Mouse (Mus musculus): ENCODE results near the gene 4930432M17Rik. TPM values are rescaled to one million over a fixed set of nuclear protein-coding genes. Genes with fewer than 3 reads are reported as not detected.

4930432M17Rik gene
- not detected for total RNA-seq (2021)
- long read RNA-seq, experiment 1: 0 reads
- long read RNA-seq, experiment 2: 0 reads

DNA sequence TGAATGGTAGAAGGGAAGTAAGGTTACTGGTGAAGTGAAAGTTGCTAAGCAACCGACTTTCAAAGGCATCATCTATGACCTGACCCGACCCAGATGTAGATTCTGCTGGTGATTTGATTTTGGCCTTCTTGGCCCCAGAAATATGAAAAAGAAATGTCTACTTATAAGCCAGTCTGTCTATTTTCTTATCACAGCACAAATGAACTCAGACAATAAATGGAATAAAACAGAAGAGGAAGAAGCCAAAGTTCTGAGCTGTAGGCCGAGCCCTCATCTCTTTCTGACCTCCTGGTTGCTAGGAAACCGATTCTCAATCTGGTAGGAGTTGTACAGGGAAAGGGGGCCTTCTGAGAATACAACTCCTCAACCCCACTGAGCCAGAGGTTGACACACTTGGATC is at the start of gene 4930432M17Rik:
Gene 4930432M17Rik (plus strand): TSS at position 301 of the 400 bp plus-strand sequence.
- no peak for DNase-seq (ENCODE audit: low spot score in 2 of 2)

DNA sequence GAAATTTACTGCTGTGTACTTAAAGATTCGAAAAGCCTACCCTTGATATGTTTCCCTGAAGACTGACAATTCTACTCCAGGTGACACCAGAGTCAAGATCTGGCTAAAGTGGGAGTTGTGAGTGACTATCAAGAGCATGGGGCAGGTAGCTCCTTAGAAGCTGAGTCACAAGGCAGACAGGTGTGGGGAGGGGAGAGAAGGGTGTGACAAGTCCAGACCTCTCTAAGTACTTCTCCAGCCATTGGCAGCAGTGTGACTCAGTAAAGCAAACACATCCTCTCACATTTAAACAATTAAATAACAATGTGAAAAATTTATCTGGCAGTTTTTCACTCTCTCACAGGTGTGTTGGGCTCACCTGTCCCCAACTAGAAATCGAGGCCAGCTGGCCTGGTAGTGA is 44.9 kb upstream of the 4930432M17Rik start:
- DNase-seq (ENCODE audit: low spot score in 2 of 2): no peak

DNA sequence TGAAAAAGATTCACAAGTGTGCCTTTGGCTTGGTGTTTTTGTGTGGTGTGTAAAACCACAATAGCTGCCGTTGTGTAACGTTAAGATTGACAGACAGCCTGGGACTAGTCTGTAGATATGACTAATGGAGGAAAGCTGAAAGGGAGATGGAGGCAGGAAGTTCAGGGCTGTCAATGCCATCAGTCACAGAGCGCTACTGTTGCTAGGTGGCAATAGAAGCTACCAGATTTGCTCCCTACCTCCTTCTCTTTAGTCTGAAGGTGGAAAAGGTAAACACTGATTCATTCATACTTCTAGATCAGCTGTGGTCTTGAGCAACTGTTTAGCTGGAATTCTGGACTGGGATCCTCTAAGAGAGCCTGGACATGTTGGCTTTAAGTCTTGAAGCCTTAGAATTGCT is 44.3 kb upstream of the 4930432M17Rik start:
- no peak for DNase-seq (ENCODE audit: low spot score in 2 of 2)

DNA sequence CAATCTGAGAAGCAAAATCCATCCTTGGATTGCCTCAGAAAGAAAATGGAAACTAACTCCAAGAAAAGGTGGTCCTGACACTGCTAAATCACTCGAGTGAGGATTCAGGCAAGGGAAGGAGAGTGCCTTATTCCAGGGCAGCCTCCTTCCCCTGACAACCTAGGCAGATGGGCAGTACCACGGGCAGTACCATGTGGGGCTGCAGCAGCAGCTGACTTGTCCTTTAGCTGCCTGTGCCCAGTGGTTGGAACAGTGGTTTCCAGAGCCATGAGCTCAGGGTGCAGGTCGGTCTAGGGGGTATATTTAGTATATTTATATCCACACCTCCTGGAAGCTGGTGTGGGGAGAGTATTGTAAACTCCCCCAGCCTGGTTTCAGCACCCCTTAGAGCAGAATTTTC is 42.3 kb upstream of the 4930432M17Rik start:
- no peak for DNase-seq (ENCODE audit: low spot score in 2 of 2)

DNA sequence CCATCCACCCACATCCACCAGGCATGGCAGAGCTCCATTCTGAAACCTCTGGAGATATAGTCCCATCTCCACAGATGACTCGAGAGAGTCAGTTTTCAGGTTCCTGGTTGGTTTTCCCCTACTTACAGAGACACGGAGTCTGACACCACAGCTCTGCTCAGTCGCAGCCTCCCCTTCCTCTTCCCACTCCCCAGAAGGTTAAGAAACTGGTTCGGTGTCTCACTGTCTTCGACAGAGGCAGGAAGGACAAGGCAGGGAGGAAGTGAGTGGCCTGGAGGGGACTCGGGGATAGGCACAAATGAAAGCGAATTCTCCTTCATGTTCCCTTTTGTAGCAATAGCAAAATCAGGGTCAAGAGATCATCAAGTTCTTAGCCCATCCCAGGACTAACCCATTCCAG is 39.9 kb upstream of the 4930432M17Rik start:
- no peak for DNase-seq (ENCODE audit: low spot score in 2 of 2)

DNA sequence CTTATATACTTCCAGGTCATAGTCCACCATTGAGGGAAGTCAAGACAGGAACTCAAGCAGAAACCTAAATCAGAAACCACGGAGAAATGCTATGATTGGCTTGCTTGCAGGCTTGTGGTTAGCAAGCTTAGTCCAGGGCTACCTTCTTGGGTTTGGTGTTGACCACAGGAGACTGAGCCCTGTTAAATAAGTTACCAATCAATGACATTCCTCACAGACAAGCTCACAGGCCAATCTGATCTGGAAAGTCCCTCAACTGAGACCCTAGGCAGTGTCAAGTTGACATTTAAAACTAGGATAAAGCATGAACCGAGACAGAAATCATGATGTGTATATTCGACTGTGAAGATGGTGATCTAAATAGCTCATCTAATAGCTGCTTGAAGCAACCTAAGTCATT is 35.6 kb upstream of the 4930432M17Rik start:
- DNase-seq (ENCODE audit: low spot score in 2 of 2): no peak

DNA sequence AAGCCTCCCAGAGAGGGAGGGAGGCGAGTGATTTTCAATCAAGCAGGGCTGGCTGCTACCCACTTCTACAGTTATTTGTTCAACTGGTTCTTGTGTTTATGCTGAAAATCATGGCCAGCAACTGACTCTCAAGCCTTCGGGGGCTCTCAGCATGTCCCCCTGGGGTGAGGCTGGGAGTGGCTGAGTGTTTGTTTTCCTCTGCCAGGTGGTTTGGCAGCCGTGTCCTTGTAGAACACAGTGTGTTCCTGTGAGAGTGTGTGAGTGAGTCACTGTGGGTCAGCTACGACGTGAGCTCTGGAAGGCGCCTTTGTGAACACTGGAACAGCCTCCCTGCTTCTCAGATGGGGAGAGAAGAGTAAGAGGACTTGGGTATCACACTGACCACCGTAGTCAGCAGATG is 35.1 kb upstream of the 4930432M17Rik start:
- DNase-seq (ENCODE audit: low spot score in 2 of 2): no peak

DNA sequence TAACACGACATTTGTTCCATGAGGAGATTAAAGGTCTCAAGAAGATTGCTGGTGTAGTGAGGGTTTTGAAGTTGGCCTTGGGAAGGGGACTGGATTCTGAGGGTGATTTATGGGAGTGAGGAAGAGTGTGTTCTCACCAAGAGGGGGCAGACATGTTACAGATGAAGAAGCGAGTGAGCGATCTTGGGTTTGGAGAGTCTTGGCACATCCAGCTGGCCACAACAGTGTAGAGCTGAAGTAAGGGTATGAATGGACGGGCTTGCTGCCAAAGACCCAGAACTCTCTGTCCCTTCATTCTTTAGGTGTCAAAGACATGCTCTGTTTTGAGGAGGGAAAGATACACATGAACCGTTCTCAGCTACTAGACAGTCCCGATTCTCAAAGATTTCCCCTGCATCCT is 34.2 kb upstream of the 4930432M17Rik start:
- peak; percentile 30 to 44 for DNase-seq (ENCODE audit: low spot score in 2 of 2)

DNA sequence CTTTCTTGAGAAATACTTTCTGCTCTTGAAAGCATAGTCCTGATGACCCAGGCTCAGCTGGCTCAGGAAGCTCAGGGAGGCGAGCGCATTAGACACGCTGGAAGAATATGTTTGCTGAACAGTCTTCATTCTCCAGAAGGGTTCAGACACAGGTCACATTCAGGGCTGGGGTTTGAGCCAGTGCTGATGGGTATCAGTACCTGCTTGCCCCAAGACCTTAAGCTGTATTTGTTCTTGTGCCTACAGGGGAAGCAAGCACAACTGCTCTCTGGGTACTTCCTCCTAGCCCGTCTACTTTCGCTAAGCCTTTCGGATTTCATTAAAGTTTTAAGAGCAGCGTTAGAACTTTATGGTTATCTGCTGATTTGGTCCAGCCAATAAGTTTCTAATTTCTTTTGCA is 33.8 kb upstream of the 4930432M17Rik start:
- no peak for DNase-seq (ENCODE audit: low spot score in 2 of 2)

DNA sequence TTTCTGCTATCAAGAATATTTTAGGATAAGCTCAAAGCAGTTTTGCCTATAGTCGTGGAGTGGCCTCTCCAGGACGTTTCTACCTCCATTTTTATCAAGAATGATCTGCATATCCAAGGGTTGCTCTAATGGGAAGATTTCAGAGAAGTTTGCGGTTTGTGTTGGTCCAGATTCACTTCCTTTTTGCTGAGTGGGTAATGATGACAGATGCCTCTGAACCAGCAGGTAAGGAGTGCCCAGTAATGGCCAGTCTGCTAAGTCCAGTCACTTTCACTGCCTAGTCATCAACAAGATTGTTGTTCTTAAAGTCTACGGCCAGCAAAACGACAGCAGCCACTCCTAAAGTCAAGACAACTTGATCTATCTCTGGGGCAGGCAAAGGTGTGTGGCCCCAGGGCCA is 32.8 kb upstream of the 4930432M17Rik start:
- DNase-seq (ENCODE audit: low spot score in 2 of 2): no peak

DNA sequence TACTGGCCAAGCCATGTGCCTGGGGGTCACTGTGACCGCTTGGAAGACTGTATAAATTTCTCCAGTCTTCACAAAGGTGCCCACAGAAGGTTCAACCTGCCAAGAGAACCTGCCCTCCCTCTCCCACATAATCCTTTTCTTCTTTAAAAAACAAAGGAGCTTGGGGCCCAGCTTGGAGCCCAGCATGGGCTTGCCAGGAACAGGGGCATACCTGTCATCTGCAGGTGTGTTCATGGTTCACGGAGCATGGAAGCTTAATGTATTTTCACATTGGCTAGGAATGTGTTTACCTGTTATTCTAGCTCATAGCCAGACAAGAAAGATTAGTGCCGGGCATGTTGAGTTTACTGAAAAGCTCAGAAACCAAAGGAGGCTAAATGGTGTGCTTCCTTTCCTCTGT is 32.3 kb upstream of the 4930432M17Rik start:
- DNase-seq (ENCODE audit: low spot score in 2 of 2): no peak

DNA sequence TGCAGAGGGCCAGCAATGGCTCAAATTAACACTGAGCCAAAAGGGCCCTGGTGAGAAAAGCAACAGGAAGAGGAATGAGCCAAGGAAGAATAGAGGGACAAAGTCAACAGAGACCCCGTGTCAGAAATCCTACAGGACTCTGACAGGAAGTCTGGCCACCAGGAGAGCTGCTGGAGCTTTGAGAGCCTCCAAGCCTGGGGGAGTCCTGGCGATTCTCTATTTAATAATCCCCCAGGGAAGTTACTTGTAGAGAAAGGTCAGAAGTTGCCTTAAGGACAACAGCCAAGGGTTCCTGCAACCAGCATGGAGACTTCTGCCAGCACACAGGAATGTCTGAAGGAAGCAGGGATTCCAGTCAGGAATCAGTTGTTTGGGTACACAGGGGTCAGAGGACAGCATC is 30.0 kb upstream of the 4930432M17Rik start:
- DNase-seq (ENCODE audit: low spot score in 2 of 2): no peak

DNA sequence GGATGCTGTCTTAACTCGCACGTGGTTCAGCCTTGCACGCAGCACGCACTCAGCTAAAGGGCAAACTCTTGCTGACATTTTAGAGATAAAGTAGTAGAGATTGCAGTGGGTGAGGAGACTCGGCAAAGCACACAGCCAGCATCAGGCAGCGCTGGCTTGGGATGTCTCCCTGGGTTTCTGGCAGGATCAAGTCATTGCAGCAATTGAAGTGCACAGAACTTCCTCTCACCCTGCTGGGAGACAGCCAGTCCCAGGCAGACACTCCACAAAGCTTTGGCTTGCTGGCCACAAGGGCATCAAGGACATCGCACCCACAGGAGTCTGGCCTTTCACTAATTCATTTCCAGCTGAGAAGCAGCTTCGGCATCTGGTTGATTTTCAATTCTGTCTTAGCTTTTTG is 27.3 kb upstream of the 4930432M17Rik start:
- peak in 1 of 2 experiments; percentile 15 for DNase-seq (ENCODE audit: low spot score in 2 of 2)

DNA sequence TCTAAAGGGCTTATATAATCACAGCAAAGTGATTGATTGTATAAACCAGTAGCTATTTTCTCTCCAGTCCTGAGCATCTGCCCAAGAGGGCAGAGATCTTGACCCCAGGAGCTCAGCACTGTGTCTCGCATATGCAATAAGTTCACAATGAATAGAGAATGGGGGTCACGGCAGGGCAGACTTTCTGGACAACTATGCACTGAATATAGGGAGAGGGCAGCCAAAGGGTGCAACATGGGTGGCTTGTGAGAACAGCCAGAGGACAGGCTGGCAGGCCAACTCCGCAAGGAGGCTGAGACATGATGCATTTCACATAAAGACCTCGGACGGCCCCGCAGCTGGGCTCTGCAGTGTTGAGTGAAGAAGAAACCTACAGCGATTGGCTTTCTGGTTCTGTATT is 25.1 kb upstream of the 4930432M17Rik start:
- DNase-seq (ENCODE audit: low spot score in 2 of 2): no peak

DNA sequence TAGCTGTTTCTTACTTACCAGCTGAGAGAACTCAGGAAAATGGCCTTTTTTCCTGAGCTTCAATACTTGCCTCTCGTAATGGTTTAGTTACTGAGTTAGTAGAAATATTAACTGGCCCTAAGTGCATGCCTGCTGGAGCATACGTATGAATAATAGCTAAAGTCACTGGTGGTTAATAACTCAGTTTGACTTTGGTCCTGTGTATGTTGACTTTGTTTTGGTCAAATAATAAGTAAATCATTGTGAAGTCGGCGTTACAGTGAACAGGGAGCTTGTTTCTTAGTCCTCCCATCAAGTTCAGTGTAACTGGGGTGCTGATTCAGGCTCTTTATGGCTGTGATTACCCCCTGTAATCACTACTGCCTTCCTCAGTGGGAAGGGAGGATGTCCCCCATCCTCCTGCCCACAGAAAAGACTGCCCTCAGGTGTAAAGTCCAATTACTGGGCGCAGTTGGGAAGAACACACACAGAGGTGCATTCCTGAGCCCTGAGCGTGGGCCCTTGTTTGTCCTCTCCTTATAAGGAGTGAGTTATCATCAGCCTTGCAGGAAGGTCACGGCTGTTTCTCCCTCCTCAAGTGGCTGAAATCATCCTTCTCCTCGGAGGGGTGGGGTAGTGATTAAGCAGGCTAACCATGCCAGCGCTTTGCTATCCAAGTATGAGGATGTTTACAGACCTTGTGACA is 24.1 kb upstream of the 4930432M17Rik start:
- no peak for DNase-seq (ENCODE audit: low spot score in 2 of 2)

DNA sequence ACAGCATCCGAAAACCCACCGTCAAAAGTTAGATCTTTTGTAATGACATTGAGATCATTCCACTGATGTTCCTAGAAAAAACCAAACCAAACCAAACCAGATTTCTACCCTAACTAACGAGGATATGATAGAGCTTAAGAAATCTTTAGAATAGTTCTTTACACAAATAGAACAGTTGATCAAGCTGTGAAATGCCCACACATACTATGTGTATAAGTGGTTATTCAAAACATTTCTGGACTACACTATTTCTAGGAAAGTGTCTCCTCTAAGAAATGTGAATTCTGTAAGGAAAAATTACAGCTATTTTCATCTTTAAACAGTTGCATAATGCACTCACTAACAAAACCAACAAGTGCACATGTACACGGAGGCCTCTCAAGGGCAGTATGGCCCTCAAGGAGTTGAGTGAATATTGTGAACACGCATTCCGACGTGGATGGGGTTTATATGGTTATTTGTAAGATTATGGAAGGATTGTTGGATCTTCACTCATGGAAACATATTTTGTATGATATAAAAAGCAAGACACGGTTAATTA is 22.3 kb upstream of the 4930432M17Rik start:
- no peak for DNase-seq (ENCODE audit: low spot score in 2 of 2)

DNA sequence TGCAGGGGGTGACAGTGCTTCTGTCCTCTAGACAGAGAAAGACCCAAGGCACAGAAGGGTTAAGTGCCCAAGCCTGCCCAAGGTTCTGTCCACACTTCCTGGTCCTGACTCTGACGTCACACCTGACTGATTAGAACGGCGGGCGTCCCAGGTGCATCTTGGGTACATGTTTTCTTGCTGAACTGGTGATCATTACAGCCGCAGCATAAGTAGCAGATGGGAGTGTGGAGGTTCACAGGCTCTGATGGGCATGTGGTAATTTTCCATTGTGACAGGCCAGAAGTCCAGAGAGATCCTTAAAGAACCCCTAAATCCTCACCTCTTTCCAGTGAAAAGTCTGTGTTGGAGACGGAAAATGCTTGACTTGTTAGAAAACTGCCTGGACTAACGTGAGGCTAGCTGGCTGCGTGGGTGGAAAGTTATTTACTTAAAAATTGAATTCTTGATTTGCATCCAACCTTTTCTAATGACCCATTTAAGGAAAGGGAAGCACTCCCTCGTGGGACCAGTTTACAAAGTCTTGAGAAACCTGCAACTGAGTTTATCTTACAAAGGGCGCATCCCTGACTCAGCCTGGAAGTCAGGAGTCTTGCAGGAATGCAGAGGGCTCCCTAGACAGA is 20.4 kb upstream of the 4930432M17Rik start:
- no peak for DNase-seq (ENCODE audit: low spot score in 2 of 2)

DNA sequence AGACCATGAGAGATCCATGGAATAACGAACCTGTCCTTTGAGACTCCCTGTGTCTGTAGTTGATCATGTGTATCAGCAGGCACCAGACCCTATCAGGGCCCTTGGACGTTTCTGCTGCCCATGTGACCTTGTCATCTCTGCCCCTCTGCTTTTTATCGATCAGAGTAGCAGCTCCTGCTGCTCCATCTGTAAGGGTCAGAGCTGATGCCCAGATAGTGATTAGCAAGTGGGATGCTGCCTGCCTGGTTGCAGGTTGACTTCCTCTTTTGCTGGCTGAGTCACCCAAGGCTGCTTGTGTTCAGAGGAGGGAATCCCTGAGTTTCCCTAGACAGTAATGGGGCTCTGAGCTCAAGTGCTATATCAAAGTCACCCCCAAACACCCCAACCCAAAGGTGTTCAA is 18.9 kb upstream of the 4930432M17Rik start:
- DNase-seq (ENCODE audit: low spot score in 2 of 2): no peak

DNA sequence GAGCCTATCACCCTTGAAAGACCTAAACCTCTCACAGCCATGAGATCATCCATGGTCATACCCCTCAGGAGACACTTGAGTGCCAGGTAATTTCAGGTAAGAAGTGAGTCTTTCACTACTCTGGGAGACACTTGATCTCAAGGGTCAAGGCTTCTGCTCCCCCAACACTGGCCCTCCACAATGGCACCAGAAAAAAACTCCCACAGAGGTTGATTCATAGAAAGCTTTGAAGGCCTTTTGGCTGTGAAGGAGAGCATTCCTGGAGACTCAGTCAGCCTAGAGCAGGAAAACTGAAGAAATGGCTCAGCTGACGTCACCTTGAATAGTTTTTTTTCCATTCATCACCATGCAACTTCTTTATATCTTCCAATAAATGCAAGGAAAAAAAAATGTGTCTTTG is 18.4 kb upstream of the 4930432M17Rik start:
- no peak for DNase-seq (ENCODE audit: low spot score in 2 of 2)

DNA sequence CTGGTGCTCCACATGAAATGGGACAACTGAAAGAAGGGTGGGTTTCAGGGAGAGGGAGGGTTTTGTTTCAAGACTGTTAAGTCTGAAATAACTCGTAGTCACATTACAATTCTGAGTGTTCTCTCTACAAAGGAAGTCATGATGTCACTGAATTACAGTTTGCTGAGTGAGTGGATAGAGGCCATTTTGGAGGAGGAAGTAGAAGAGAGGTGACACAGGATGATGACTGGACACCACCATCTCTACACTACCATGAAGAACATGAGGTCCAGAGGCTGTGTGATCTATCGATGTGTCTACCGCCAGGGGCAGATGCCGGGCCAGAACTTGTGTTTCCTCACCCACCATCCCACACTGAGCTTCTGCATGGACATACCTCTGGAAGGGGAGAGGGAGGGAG is 13.6 kb upstream of the 4930432M17Rik start:
- no peak for DNase-seq (ENCODE audit: low spot score in 2 of 2)

DNA sequence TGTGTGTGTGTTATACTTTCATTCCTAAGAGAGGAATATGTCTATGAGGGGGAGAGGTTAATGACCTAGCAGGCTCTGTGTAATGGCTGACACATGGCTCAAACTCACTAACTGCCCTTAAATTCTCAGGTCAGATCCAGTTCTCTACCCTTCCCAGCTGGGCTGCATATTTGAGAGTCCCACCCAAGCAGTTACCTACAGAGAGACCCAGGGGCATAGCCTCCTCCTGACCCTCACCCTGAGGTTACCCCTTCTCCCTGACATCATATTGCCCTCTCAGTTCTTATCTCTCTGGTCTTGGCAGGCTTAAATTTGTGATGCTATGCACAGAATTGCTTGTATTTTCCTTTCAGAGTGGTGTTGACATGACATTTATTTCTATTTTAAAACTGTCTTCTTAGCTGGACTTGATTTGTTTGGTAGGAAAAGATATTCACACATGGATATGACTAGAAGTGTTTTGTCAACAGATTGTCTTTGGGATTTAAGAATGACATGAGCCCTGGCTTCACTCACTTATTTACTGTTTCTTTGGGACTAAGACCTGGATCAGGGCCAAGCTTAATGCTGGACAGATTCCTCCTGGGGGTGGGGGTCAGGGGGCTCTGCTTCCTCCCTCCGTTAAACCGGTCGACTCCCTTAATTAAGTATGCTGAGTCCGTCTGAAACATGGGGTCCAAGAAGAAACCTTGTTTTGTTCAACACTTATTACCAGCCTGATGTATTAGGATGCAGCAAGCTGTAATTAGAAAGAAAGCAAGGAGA is 7.7 kb upstream of the 4930432M17Rik start:
- DNase-seq (ENCODE audit: low spot score in 2 of 2): no peak

DNA sequence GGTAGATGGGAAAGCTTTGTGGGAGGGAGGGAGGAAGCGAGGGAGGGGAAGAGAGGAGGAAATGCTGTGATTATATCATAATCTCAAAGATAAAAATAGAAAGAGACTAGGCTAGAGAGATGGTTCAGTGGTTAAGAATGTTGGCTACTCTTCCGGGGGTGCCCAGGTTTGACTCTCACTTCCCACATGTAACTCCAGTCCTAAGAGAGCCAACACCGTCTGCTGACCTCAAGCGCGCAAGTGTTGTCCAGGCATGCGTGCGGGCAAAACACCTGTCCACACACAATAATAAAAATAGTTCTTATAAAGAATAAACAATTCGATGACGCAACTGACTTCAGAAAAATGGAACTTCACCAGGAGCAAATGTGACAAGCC is 7.1 kb upstream of the 4930432M17Rik start:
- DNase-seq (ENCODE audit: low spot score in 2 of 2): no peak

All from left cerebral cortex, adult 18-20 months (tissue).